Mouse (Mus musculus) kidney, embryonic 14.5 days (tissue): ENCODE measurements around the gene Tmem97. TPM values are rescaled to one million over a fixed set of nuclear protein-coding genes. Genes with fewer than 3 reads are reported as not detected.

Experiments used
- ATAC-seq: fragments of 200-750 bp; cut with Nextera tagmentation; 2 replicates; pipeline ENCODE4 v1.8.0; 2017; ENCODE audit warnings: moderate number of reproducible peaks, mild to moderate bottlenecking, moderate TSS enrichment, moderate library complexity; ENCODE audit not compliant: low FRiP score, low TSS enrichment
- H3K27ac ChIP-seq: fragments of 300-500 bp; sonication (generic); 2 replicates; pipeline ENCODE4 v1.5.1; 2014; ENCODE audit warnings: low read depth, mild to moderate bottlenecking, low read length, moderate library complexity, mixed read lengths
- H3K27me3 ChIP-seq: fragments of 300-500 bp; sonication (generic); 2 replicates; pipeline ENCODE4 v1.6.1; 2014; ENCODE audit warnings: mild to moderate bottlenecking, low read length; ENCODE audit not compliant: control insufficient read depth, insufficient read depth
- H3K36me3 ChIP-seq: fragments of 300-500 bp; sonication (generic); 2 replicates; pipeline ENCODE4 v1.6.1; 2014; ENCODE audit warnings: low read length, mixed read lengths; ENCODE audit not compliant: control insufficient read depth, insufficient read depth
- H3K4me1 ChIP-seq: fragments of 300-500 bp; sonication (generic); 2 replicates; pipeline ENCODE4 v1.6.1; 2014; ENCODE audit warnings: low read length, mixed read lengths; ENCODE audit not compliant: control insufficient read depth, insufficient read depth
- H3K4me2 ChIP-seq: fragments of 300-500 bp; sonication (generic); replicated peaks from 2 replicates; pipeline ENCODE4 v1.6.1; 2014; ENCODE audit warnings: low read depth, mild to moderate bottlenecking, low read length
- H3K4me3 ChIP-seq: fragments of 300-500 bp; sonication (generic); 2 replicates; pipeline ENCODE4 v1.5.1; 2014; ENCODE audit warnings: mild to moderate bottlenecking, low read length
- H3K9ac ChIP-seq: fragments of 300-500 bp; sonication (generic); 2 replicates; pipeline ENCODE4 v1.6.1; 2014; ENCODE audit warnings: low read depth, mild to moderate bottlenecking, low read length, moderate library complexity
- H3K9me3 ChIP-seq: fragments of 300-500 bp; sonication (generic); 2 replicates; pipeline ENCODE4 v1.6.1; 2016; ENCODE audit warnings: low read length; ENCODE audit not compliant: control insufficient read depth
- WGBS: fragments of 180-500 bp; shearing (Covaris S2); extraction: QIAGEN DNeasy Blood & Tissue Kit; methylation state at CpG from one replicate; pipeline ENCODE4 v1.1.7; 2014; 5-methylcytosine and 5-hydroxymethylcytosine counted together
- polyA plus RNA-seq: library from polyadenylated mRNA; unstranded; fragments of >200 nt; fragmentation: Nextera tagmentation; extraction: Ambion mirVana; gene quantifications from 2 replicates; pipeline ENCODE4 v1.2.1, GENCODE M21; 2014

Tmem97 gene
- polyA plus RNA-seq, 1 experiment from 2014 or later: 91.1 TPM

- peak overlapping the region; percentile 92; the same call in 1 of the 2 replicates for H3K9ac ChIP-seq
- H3K4me1 ChIP-seq: peaks cover 14% of the 10 kb centered on the region
- WGBS: 70% methylated on average over 3 of the region's 3 CpGs
- H3K4me2 ChIP-seq: peak overlapping the region; percentile 76
- H3K9me3 ChIP-seq: no peaks in the 10 kb centered on the region
- peaks cover 57% of the 10 kb centered on the region for H3K36me3 ChIP-seq
- H3K27ac ChIP-seq: no peak overlapping the region
- H3K27me3 ChIP-seq: no peaks in the 10 kb centered on the region
- ATAC-seq: no peak
- H3K4me3 ChIP-seq: peak overlapping the region; percentile 73
These were observed 37.3 kb downstream of the Tmem97 start for GRCm38 (mm10) chr11:78513106-78513790.

- peak within 1 kb of the TSS; percentile 76 for H3K4me2 ChIP-seq
- peaks cover 57% of the 10 kb centered on the region for H3K36me3 ChIP-seq
- peak within 1 kb of the TSS; percentile 73 for H3K4me3 ChIP-seq
- peak; percentile 95 for ATAC-seq
- peak within 1 kb of the TSS; percentile 92 for H3K9ac ChIP-seq
- peak within 1 kb of the TSS; percentile 59; the same call in 1 of the 2 replicates for H3K27ac ChIP-seq
- H3K9me3 ChIP-seq: no peaks in the 10 kb centered on the region
- H3K4me1 ChIP-seq: peaks cover 14% of the 10 kb centered on the region
- no peaks in the 10 kb centered on the region for H3K27me3 ChIP-seq
- WGBS: 1% methylated on average over 67 of the region's 67 CpGs
These were observed 38.3 kb downstream of the Tmem97 start, which contains the start of the genes Tmem199 and Poldip2 for GRCm38 (mm10) chr11:78512025-78512957. TSS of gene Tmem199 (minus strand) at chr11:78512172. TSS of gene Poldip2 (plus strand) at chr11:78512193.

- no peak for ATAC-seq
- WGBS: 88% methylated on average over 5 of the region's 5 CpGs
- H3K4me1 ChIP-seq: peaks cover 14% of the 10 kb centered on the region
- H3K36me3 ChIP-seq: peaks cover 51% of the 10 kb centered on the region
- H3K27ac ChIP-seq: no peak overlapping the region
- H3K4me2 ChIP-seq: no peak overlapping the region
- H3K4me3 ChIP-seq: no peak overlapping the region
- no peaks in the 10 kb centered on the region for H3K9me3 ChIP-seq
- no peaks in the 10 kb centered on the region for H3K27me3 ChIP-seq
- H3K9ac ChIP-seq: no peak overlapping the region
These were observed 41.4 kb downstream of the Tmem97 start for GRCm38 (mm10) chr11:78509148-78509547.

- H3K4me3 ChIP-seq: no peak overlapping the region
- H3K4me2 ChIP-seq: no peak overlapping the region
- ATAC-seq: no peak
- H3K27me3 ChIP-seq: no peaks in the 10 kb centered on the region; the same call in 1 of the 2 replicates
- H3K27ac ChIP-seq: no peak overlapping the region
- no peaks in the 10 kb centered on the region for H3K9me3 ChIP-seq
- H3K4me1 ChIP-seq: no peaks in the 10 kb centered on the region
- no peak overlapping the region for H3K9ac ChIP-seq
- WGBS: 84% methylated on average over 3 of the region's 3 CpGs
- H3K36me3 ChIP-seq: peaks cover 45% of the 10 kb centered on the region
These were observed 45.1 kb downstream of the Tmem97 start for GRCm38 (mm10) chr11:78505430-78505829.

GRCm38 (mm10) chr11:78502909-78503650 lies 47.5 kb downstream of the Tmem97 start, which contains the start of gene Sebox:
TSS of gene Sebox (plus strand) at chr11:78503447.
- 75% methylated on average over 7 of the region's 7 CpGs for WGBS
- Histone ChIP-seq H3K4me1 (no peaks in the 10 kb centered on the region), H3K9me3 (no peaks in the 10 kb centered on the region), H3K4me3 (no peak within 1 kb of the TSS), H3K27ac (no peak within 1 kb of the TSS), H3K27me3 (peaks cover 4% of the 10 kb centered on the region), H3K9ac (no peak within 1 kb of the TSS), H3K4me2 (no peak within 1 kb of the TSS), H3K36me3 (peaks cover 25% of the 10 kb centered on the region)
- ATAC-seq: no peak

GRCm38 (mm10) chr11:78501529-78501928 lies 49.0 kb downstream of the Tmem97 start:
- H3K27me3 ChIP-seq: peaks cover 10% of the 10 kb centered on the region
- H3K27ac ChIP-seq: no peak overlapping the region
- no peaks in the 10 kb centered on the region for H3K9me3 ChIP-seq
- no peak for ATAC-seq
- WGBS: 82% methylated on average over 20 of the region's 20 CpGs
- H3K4me1 ChIP-seq: 0 out of 2 replicates have a peak, but pooled peaks cover 6% of the 10 kb centered on the region
- H3K9ac ChIP-seq: no peak overlapping the region
- H3K4me3 ChIP-seq: no peak overlapping the region
- no peak overlapping the region for H3K4me2 ChIP-seq
- H3K36me3 ChIP-seq: peaks cover 9% of the 10 kb centered on the region

- no peak overlapping the region for H3K27ac ChIP-seq
- no peak for ATAC-seq
- H3K4me2 ChIP-seq: no peak overlapping the region
- H3K4me1 ChIP-seq: 0 out of 2 replicates have a peak, but pooled peaks cover 6% of the 10 kb centered on the region
- H3K9me3 ChIP-seq: no peaks in the 10 kb centered on the region
- H3K4me3 ChIP-seq: no peak overlapping the region
- H3K9ac ChIP-seq: no peak overlapping the region
- H3K36me3 ChIP-seq: peaks cover 1% of the 10 kb centered on the region; the same call in 1 of the 2 replicates
- H3K27me3 ChIP-seq: peaks cover 16% of the 10 kb centered on the region
- WGBS: 84% methylated on average over 9 of the region's 9 CpGs
These were observed 49.9 kb downstream of the Tmem97 start for GRCm38 (mm10) chr11:78500623-78501202.

- H3K4me3 ChIP-seq: no peak overlapping the region
- H3K4me2 ChIP-seq: no peak overlapping the region
- 49% methylated on average over 16 of the region's 16 CpGs for WGBS
- H3K27ac ChIP-seq: no peak overlapping the region
- H3K36me3 ChIP-seq: no peaks in the 10 kb centered on the region
- peaks cover 16% of the 10 kb centered on the region for H3K27me3 ChIP-seq
- ATAC-seq: no peak
- no peak overlapping the region for H3K9ac ChIP-seq
- H3K9me3 ChIP-seq: no peaks in the 10 kb centered on the region
- H3K4me1 ChIP-seq: 0 out of 2 replicates have a peak, but pooled peaks cover 6% of the 10 kb centered on the region
These were observed 51.0 kb downstream of the Tmem97 start for GRCm38 (mm10) chr11:78499543-78499942.
